Mouse (Mus musculus): ENCODE measurements at regions not wholly inside any gene's neighbourhood (a gene's known extent, or its start where the extent isn't known, plus 50 kb on each side); places are given as distances from the start of the nearest gene placed in this dataset.

DNA sequence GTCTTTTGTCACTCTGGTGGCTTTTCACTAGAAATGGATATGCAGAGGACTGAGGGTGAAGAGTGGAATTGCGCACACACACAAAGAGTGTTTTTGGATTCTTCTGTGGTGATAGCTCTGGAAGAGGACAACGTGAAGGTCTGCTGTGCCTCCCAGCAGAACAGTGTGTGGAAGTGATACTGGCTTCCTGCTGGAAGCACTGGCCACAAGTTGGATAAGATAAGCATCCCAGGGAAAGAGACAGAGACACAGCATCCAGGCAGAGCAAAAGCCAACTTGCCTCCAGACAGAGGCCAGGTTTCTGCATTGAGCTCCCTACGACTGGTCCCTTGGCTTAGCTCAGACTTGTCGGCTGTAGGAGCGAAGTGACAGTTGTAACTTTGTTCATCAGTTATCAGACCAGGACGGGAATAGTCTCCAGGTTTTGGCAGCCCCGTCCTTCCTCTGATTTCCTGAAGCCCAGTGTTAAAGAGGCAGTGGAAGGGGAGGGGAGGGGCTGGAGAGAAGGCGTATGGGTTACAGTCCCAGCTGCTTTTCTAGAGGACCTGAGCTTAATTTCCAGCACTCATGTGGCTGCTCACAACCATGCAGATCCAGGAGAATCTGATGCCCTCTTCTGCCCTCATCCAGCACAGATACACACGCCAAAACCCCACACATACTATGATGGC, 89.2 kb downstream of the Tmem170b start:
- no peak for DNase-seq (ENCODE audit: low spot score in 2 of 2)

DNA sequence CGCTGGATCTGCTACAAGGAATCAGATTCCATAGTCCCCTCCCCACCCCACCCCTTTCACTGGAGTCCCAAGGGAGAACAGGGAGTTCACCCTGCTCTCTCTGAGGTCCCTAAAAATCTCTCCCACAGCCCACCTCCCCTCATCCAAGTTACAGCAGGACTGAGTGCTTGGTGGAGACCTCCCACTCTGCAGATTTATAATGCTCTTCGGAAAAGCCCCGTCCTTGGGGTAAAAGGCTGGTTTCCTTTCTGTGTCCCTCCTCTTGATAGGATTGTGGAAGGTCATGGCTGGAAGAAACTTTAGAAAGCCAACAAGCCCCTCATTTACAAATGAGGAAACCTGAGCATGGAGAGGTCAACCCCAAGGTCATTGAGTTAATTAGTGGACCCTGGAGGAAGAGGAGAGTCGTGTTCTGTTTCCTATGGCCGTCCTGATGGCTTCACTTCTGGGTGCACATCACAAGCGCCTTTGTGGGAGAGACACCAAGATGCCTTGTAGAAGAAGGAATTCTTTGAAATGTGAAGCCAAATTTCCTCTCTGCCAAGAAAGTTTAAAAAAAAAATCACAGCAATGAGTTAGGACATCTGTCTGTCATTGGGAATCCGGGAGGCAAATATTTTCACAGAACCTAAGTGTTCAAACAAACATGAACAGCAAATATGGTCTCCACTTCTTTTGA, 91.2 kb downstream of the Tmem170b start:
- no peak for DNase-seq (ENCODE audit: low spot score in 2 of 2)

DNA sequence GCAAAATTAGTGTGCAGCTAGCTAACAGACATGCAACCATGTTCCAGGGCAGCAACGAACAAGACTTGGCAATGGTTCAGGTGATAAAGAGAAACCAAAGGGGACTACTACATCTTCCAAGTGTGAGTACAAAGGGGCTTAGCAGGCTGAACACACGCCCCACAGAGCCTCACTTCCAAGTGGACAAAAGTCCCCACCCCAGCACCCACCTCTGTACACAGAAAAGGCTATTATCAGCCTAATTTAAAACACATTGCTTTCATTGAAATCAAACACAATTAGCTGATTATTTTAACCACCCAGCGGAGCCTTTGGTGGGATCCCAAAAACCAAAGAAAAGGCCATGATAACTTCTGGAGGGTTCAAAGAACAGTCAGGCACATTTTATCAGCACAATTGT, 95.6 kb downstream of the Tmem170b start:
- DNase-seq (ENCODE audit: low spot score in 2 of 2) = no peak

DNA sequence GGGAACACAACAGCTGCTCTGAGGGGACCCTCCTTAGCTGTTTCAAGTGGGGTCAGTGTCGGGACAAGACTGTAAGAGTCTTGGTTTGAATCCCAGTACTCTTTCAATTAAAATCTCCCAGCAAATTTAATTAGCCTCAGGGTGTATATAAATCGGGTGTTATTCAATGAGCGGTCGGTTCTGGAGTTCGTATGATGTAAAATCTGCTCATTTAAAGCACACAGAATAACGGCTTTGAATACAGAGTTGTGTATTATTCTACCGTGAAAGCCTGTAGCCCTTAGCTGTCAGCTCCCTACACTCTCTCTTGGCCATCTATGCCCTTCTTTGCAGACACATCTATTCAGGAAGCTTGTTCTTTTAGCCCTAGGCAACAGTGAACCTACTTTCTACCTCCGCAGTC, 96.1 kb downstream of the Tmem170b start:
- no peak for DNase-seq (ENCODE audit: low spot score in 2 of 2)

DNA sequence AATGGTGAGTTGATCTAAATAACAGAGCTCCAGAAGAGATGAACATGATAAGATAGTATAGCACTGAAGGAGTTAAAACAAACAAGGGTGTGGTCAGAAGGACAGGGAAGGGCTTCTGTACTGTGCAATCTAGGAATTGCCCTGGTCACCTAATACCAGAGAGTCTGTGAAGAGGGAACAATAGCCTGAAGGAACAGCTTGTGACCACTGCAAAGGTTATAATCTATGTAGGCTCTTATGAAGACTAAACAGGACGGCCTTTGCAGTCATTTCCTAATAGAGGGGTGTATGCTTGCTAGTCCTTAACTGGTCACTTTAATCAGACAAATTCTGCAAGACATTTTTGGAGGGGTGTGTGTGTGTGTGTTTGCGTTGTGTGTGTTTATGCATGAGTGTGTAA, 97.5 kb downstream of the Tmem170b start:
- DNase-seq (ENCODE audit: low spot score in 2 of 2) = no peak

DNA sequence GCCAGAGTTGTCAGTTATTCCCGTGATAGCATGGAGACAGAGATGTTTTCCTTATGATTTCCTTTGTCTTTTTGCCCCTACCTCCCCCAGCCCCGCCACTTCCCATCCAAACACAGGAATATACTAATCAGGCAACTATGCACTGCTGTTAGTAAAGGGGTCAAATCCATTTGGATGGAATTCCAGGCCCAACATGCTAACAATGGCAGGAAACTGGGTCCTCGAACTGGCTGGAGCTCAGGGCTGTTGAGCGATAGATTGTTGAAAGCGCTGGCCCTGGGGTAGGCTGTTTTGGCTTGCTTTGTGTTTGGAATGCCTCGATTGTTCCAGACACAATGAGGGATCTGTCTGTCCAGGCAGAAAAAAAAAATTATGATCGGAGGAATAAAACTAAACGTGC, 97.9 kb downstream of the Tmem170b start:
- DNase-seq (ENCODE audit: low spot score in 2 of 2) = no peak

DNA sequence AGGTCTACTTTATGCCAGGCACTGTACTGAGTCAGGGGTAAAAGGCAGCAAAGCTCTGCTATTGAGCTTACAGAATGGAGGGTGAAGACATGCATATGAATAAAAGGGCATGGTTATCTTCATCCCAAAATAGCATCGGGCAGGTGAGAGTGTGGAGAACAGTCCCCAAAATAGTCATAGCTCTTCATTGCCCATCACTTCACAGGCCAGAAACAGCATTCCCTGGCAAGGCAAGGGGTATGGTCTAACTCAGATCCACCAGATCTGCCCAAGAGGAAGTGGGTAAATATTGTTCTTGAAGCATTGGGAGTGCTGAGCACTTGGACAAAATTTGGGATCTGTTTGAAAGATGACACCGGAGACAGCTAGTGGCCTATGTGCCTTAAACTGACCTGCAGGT, 99.1 kb downstream of the Tmem170b start:
- no peak for DNase-seq (ENCODE audit: low spot score in 2 of 2)

DNA sequence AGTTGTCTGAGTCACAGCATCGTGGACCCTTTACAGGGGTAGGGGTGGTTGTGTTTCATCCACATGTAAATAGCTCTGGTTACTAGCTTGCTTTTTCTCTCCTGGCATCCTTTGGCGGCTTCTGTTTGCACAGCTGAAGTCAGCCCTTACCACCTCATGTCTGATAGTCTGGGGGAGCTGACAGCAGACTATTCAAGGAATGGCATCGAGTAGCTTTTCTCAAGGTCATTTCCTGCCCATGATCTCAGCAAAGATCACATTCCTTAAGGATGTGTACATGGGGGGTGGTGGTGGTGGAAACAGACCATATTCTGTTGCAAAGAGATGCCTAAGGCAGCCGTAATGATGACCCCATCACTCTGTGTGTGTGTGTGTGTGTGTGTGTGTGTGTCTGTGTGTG, 99.9 kb downstream of the Tmem170b start:
- DNase-seq (ENCODE audit: low spot score in 2 of 2) = no peak

DNA sequence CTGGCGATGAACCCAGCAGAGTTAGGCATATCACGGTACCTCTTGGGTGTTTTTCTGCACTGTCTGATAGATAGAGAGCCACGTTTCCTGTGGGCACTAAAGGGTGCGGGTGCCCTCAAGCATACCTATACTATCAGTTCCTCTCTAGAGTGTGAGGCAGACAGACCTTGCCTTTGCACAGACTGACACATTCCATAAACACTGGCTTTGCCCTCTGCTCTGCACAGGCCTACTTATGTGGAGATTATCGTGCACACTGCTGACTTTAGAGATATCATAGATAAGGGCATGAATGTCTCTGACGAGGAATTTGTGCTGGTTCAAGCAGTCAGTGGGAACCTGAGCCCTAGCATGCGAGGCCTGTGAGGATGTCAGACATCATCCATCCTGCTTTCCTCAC, 102.1 kb downstream of the Tmem170b start:
- no peak for DNase-seq (ENCODE audit: low spot score in 2 of 2)

DNA sequence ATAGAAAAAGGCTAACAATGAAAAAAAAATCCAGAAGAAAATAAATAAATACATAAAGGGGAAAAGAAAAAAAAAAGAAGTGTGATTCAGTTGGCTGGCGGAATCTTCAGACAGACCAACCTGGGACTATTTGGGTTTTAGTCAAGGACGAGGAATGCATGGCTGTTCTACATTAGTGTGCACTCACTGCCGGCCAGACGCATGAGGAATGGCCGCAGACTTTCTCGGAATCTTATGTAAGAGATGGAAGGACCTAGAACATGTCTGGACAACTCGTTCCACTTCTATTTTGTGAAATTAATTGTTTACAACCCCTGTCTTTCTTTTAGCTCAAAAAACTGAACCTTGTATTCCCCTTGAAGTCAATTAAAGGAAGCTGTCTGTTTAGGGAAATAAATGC, 103.4 kb downstream of the Tmem170b start:
- no peak for DNase-seq (ENCODE audit: low spot score in 2 of 2)

DNA sequence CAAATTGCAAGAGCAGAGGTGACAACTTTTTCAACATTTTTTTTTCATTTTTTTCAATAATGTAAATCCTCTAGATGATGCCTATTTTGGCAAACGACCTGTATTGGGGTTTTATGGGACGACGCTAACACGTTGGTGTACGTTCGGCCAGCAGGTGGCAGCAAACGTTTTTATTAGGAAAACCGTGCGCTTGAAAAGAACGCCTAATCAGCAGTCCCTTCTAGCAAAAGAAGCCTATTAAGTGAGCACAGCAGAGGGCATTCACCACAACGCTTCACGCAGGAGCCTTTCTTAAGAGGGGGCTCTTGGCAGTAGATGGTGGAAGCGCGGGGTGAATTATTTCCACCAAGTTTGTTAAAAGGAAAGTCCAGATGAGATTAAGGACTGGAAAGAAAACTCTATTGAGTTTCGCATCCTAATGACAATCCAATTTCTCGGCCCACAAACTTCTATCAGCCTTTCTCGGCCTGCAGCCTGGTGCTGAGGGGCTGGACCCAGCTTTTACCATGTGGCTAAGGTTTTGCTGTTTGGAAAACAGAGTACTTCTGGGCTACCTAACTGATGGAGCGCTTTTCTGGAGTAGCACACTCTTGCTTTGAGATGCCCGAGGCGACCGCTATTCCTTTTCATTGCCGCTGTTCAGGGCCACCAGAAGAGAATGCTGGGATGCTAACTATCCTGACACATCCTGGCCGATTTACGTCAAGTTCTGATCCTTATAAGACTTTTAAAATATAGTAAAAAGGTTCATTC, 103.9 kb downstream of the Tmem170b start:
- DNase-seq (ENCODE audit: low spot score in 2 of 2) = peak; percentile 61 to 69

DNA sequence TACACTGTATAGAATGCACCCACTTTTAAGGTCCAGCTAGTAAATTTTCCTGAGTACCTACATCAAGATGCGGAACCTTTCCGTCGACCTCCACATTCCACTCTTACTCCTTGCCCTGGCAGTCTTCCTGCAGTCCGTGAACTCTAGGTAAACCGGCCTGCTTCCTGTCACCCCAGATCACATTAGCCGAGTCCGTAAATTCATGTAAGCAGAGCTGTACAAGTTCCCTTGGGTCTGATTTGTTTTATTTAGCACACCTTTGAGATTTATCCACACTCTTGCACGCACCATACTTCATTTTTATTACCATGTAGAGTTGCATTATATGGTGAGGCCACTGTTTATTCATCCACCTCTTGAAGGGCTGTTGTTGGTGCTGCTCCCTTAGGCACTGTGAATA, 106.9 kb downstream of the Tmem170b start:
- DNase-seq (ENCODE audit: low spot score in 2 of 2) = no peak

Data from spleen, postnatal 36 days (tissue).